Mouse (Mus musculus): Measurements from ENCODE around the gene Gemin6. TPM values are rescaled to one million over a fixed set of nuclear protein-coding genes. Genes with fewer than 3 reads are reported as not detected.
"Not testable (repeated sequence)": the region's sequence is repeated elsewhere in the genome, so short reads cannot be mapped to it uniquely, and the experiment has no call there.

Gemin6 gene
- polyA plus RNA-seq (2015; fragmentation: Nextera tagmentation; extraction: Ambion mirVana) = 26.3 and 26.8 TPM in 2 replicates

DNA sequence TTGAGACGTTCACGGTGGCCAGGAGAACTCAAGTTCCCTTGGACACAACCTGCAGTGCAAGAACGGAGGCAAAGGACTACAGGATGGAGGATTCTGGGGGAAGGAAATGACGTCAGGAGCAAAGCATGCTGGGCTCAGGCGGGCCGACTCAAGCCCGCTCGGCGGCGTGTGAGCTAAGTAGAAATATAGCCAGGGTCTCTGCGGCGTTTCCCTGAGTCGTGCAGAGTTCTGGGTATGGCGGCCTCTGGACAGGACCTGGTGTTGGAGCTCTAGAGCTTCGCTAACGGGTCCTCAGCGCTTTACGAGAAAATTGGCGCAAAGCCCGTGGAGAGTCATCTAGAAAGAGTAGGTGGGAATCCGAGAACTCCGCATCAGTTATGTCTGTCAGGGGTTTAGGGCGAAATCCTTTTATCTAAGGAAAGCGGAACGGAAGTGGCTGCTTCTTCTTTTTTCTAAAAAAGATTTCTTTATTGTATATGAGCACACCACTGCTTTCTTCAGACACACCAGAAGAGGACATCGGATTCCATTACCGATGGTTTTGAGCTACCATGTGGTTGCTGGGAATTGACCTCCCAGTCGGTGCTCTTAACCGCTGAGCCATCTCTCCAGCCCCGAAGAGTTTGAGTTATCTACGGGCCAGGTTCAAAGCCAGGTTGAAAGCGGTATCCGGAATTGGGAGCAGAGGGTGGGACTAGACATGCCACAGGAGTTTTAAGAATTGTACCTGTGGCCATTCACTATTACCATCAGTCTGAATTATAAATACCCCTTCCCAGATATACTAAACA, at the start of gene Gemin6:
TSS of gene Gemin6 (plus strand) at position 116 of the 791 bp plus-strand sequence.
- Histone ChIP-seq H3K4me2 (ENCODE audit: low read depth, low read length) (peak within 1 kb of the TSS; percentile 84), H3K27ac (ENCODE audit: low read length) (peak within 1 kb of the TSS; percentile 87), H3K9ac (ENCODE audit: low read length) (peak within 1 kb of the TSS; percentile 81), H3K27me3 (ENCODE audit: control insufficient read depth, insufficient read depth, low read length) (no peaks in the 10 kb centered on the region), H3K4me1 (ENCODE audit: control insufficient read depth, insufficient read depth, low read length) (peaks cover 10% of the 10 kb centered on the region), H3K9me3 (replicated peaks; ENCODE audit: control insufficient read depth, low read length) (no peaks in the 10 kb centered on the region), H3K4me3 (ENCODE audit: low read length) (peak within 1 kb of the TSS; percentile 70), H3K36me3 (ENCODE audit: control insufficient read depth, insufficient read depth) (no peaks in the 10 kb centered on the region)
- ATAC-seq (replicated peaks; ENCODE audit: extremely low read depth, insufficient read depth, low FRiP score) = peak; percentile 95
- WGBS = under 1% methylated on average over 33 of the region's 33 CpGs

DNA sequence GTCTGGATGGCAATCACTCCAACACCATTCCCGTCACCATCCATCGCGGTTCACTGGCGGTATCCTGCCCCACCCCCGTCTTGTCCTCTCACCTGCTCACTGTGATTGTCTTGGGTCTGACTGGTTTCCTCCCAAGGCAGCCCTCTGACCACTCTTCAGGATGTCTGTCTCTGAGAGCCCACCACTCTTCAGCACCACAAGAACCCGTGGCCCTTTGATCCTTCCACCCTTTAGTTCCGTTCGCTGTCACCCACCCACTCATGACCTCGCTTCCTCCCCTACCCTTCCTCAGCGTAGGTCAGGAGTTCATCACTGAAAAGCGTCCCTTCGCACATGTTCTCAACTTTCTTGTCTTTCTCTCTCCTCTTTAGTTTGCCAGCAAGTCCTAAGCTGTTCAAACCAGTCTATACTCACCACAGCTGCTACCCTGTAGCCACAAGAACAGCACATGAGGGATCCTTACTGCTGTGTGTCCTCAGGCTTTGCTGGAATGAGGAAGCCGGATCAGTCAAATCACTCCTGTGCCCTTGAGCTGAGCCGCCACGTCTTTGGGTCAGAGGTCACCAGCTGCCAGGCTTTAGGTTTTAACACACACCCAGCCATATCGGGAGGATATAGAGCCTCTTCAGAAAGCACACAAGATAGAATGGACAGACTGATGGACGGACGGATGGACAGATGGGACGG, 49.4 kb upstream of the Gemin6 start:
- no peak overlapping the region for H3K9ac ChIP-seq (ENCODE audit: low read length)
- H3K27ac ChIP-seq (ENCODE audit: low read length) = no peak overlapping the region
- ATAC-seq (replicated peaks; ENCODE audit: extremely low read depth, insufficient read depth, low FRiP score) = no peak; the same call in 1 of the 2 replicates
- no peaks in the 10 kb centered on the region for H3K9me3 ChIP-seq (replicated peaks; ENCODE audit: control insufficient read depth, low read length)
- no peak overlapping the region for H3K4me3 ChIP-seq (ENCODE audit: low read length)
- H3K27me3 ChIP-seq (ENCODE audit: control insufficient read depth, insufficient read depth, low read length) = no peaks in the 10 kb centered on the region
- H3K4me1 ChIP-seq (ENCODE audit: control insufficient read depth, insufficient read depth, low read length) = no peaks in the 10 kb centered on the region
- H3K36me3 ChIP-seq (ENCODE audit: control insufficient read depth, insufficient read depth) = no peaks in the 10 kb centered on the region
- 56% methylated on average over 19 of the region's 19 CpGs for WGBS
- H3K4me2 ChIP-seq (ENCODE audit: low read depth, low read length) = no peak overlapping the region

DNA sequence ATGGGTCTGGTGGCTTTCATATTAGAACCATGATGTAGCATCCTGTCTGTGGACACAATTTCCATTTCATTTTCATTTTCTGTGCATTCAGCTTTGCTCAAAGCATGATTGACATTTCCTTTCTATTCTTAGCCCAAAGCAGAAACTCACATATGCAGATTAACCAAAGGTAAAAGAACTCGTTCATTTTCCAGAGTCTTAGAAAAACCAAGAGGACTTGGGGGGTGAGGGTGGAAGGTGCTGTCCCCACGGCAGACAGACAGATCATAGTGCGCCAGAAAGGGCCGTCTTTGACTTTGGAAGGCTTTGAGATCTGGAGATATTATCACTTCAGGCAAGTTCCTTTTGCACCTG, 48.9 kb upstream of the Gemin6 start:
- H3K9me3 ChIP-seq (replicated peaks; ENCODE audit: control insufficient read depth, low read length) = no peaks in the 10 kb centered on the region
- H3K4me3 ChIP-seq (ENCODE audit: low read length) = no peak overlapping the region
- H3K36me3 ChIP-seq (ENCODE audit: control insufficient read depth, insufficient read depth) = no peaks in the 10 kb centered on the region
- ATAC-seq (replicated peaks; ENCODE audit: extremely low read depth, insufficient read depth, low FRiP score) = no peak
- H3K4me2 ChIP-seq (ENCODE audit: low read depth, low read length) = no peak overlapping the region
- WGBS = 76% methylated on average over 4 of the region's 4 CpGs
- no peak overlapping the region for H3K9ac ChIP-seq (ENCODE audit: low read length)
- no peaks in the 10 kb centered on the region for H3K4me1 ChIP-seq (ENCODE audit: control insufficient read depth, insufficient read depth, low read length)
- H3K27me3 ChIP-seq (ENCODE audit: control insufficient read depth, insufficient read depth, low read length) = no peaks in the 10 kb centered on the region
- H3K27ac ChIP-seq (ENCODE audit: low read length) = no peak overlapping the region

DNA sequence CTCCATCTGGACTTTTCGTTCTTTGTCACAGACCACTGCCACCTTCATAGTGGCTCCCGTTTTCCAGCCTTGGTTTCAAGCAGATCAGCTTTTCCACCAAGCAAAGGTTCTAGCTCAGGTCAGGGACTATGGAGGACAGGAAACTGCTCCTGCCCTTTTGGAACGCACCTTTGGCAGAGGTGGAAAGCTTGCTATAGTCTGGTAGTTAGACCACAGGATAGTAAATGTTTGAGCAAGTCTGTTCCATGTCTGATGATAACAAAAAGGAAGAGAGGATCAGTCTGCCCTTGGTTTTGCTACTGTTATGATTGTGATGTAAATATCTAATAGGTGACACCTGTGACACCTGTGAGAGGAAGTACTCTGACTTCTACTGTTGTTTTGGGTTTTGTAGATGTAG, 48.3 kb upstream of the Gemin6 start:
- Histone ChIP-seq H3K27me3 (ENCODE audit: control insufficient read depth, insufficient read depth, low read length) (no peaks in the 10 kb centered on the region), H3K36me3 (ENCODE audit: control insufficient read depth, insufficient read depth) (no peaks in the 10 kb centered on the region), H3K4me2 (ENCODE audit: low read depth, low read length) (no peak overlapping the region), H3K4me3 (ENCODE audit: low read length) (no peak overlapping the region), H3K9me3 (replicated peaks; ENCODE audit: control insufficient read depth, low read length) (no peaks in the 10 kb centered on the region), H3K9ac (ENCODE audit: low read length) (no peak overlapping the region), H3K27ac (ENCODE audit: low read length) (no peak overlapping the region), H3K4me1 (ENCODE audit: control insufficient read depth, insufficient read depth, low read length) (no peaks in the 10 kb centered on the region)
- ATAC-seq (replicated peaks; ENCODE audit: extremely low read depth, insufficient read depth, low FRiP score) = no peak
- WGBS = 86% methylated on average over 3 of the region's 3 CpGs

DNA sequence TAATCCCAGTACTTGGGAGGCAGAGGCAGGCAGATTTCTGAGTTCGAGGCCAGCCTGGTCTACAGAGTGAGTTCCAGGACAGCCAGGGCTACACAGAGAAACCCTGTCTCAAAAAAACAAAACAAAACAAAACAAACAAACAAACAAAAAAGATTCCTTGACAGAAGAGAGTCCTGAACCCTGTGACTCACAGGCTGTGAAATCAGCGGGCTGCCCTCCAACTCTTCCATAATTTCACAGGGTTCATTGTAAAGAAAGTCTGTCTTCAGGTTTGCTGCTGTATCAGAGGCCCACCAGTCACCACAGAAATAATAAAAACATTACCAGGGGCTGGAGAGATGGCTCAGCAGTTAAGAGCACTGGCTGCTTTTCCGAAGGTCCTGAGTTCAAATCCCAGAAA, 45.4 kb upstream of the Gemin6 start:
- H3K27me3 ChIP-seq (ENCODE audit: control insufficient read depth, insufficient read depth, low read length); H3K4me2 ChIP-seq (ENCODE audit: low read depth, low read length); H3K9me3 ChIP-seq (replicated peaks; ENCODE audit: control insufficient read depth, low read length); H3K9ac ChIP-seq (ENCODE audit: low read length); ATAC-seq (replicated peaks; ENCODE audit: extremely low read depth, insufficient read depth, low FRiP score); H3K4me3 ChIP-seq (ENCODE audit: low read length); H3K27ac ChIP-seq (ENCODE audit: low read length); H3K36me3 ChIP-seq (ENCODE audit: control insufficient read depth, insufficient read depth); H3K4me1 ChIP-seq (ENCODE audit: control insufficient read depth, insufficient read depth, low read length): not testable (repeated sequence)
- 97% methylated on average over 3 of the region's 3 CpGs for WGBS

DNA sequence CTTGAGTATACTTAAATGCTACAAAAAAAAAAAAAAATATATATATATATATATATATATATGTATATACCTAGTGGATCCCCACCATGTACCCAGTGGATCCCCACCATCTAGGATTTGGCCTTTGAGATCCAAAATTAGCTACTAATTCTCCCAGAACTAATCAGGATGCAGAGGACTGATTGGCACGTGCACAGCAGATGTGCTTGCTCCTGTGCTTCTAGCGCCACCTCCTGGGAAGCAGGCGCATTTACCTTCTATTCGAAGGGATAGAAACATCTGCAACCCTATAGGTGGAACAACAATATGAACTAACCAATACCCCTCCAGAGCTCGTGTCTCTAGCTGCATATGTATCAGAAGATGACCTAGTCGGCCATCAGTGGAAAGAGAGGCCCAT, 44.3 kb upstream of the Gemin6 start:
- H3K4me3 ChIP-seq (ENCODE audit: low read length) = no peak overlapping the region
- H3K36me3 ChIP-seq (ENCODE audit: control insufficient read depth, insufficient read depth) = no peaks in the 10 kb centered on the region
- H3K27me3 ChIP-seq (ENCODE audit: control insufficient read depth, insufficient read depth, low read length) = no peaks in the 10 kb centered on the region
- H3K9me3 ChIP-seq (replicated peaks; ENCODE audit: control insufficient read depth, low read length) = no peaks in the 10 kb centered on the region
- no peak overlapping the region for H3K27ac ChIP-seq (ENCODE audit: low read length)
- H3K4me1 ChIP-seq (ENCODE audit: control insufficient read depth, insufficient read depth, low read length) = no peaks in the 10 kb centered on the region
- ATAC-seq (replicated peaks; ENCODE audit: extremely low read depth, insufficient read depth, low FRiP score) = 0 out of 2 replicates have a peak, but pooled peaks have one; percentile 61
- 1% methylated on average over 6 of the region's 6 CpGs for WGBS
- no peak overlapping the region for H3K9ac ChIP-seq (ENCODE audit: low read length)
- no peak overlapping the region for H3K4me2 ChIP-seq (ENCODE audit: low read depth, low read length)

DNA sequence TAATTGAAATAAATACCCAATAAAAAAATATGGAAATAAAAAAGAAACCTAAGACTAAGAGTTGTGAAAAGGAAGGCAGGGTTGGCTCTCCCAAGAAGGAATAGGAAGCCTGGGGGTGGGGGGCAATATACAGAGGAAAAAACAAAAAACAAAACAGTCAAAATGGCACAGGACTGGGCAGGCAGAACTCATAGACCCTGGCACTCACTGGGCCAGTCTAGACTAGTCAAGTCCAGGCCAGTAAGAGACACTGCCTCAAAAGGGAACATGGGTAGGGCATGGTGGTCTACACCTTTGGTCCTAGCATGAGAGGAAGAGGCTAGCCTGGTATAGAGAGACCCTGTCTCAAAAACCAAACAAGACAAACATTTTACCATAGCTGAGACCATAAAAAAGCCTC, 43.8 kb upstream of the Gemin6 start:
- H3K4me2 ChIP-seq (ENCODE audit: low read depth, low read length) = no peak overlapping the region
- no peaks in the 10 kb centered on the region for H3K4me1 ChIP-seq (ENCODE audit: control insufficient read depth, insufficient read depth, low read length)
- no peaks in the 10 kb centered on the region for H3K36me3 ChIP-seq (ENCODE audit: control insufficient read depth, insufficient read depth)
- no peak for ATAC-seq (replicated peaks; ENCODE audit: extremely low read depth, insufficient read depth, low FRiP score)
- no peak overlapping the region for H3K9ac ChIP-seq (ENCODE audit: low read length)
- H3K27ac ChIP-seq (ENCODE audit: low read length) = no peak overlapping the region
- H3K9me3 ChIP-seq (replicated peaks; ENCODE audit: control insufficient read depth, low read length) = no peaks in the 10 kb centered on the region
- H3K27me3 ChIP-seq (ENCODE audit: control insufficient read depth, insufficient read depth, low read length) = no peaks in the 10 kb centered on the region
- H3K4me3 ChIP-seq (ENCODE audit: low read length) = no peak overlapping the region

DNA sequence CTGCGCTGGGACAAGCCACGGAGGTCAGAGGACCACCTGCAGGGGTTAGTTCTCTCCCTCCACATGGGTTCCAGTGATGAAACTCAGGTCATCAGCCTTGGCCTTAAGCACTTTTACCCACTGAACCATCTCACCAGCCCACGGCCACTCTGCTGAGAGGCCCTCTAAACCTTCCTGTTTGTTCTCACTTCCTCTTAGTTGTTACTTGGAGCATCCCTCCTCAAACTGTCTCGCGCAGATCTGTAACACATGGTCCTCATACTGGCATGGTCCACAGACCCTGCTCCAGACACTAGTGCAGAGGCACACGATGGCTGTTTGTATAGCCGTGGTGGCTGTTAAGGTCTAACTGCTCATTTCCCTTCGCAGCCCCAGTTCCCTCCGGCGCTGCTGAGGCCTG, 40.6 kb upstream of the Gemin6 start:
- Histone ChIP-seq H3K27ac (ENCODE audit: low read length) (no peak overlapping the region), H3K9me3 (replicated peaks; ENCODE audit: control insufficient read depth, low read length) (no peaks in the 10 kb centered on the region), H3K4me3 (ENCODE audit: low read length) (no peak overlapping the region), H3K27me3 (ENCODE audit: control insufficient read depth, insufficient read depth, low read length) (no peaks in the 10 kb centered on the region), H3K36me3 (ENCODE audit: control insufficient read depth, insufficient read depth) (no peaks in the 10 kb centered on the region), H3K9ac (ENCODE audit: low read length) (no peak overlapping the region), H3K4me2 (ENCODE audit: low read depth, low read length) (no peak overlapping the region), H3K4me1 (ENCODE audit: control insufficient read depth, insufficient read depth, low read length) (no peaks in the 10 kb centered on the region)
- ATAC-seq (replicated peaks; ENCODE audit: extremely low read depth, insufficient read depth, low FRiP score) = no peak
- WGBS = 76% methylated on average over 10 of the region's 10 CpGs

DNA sequence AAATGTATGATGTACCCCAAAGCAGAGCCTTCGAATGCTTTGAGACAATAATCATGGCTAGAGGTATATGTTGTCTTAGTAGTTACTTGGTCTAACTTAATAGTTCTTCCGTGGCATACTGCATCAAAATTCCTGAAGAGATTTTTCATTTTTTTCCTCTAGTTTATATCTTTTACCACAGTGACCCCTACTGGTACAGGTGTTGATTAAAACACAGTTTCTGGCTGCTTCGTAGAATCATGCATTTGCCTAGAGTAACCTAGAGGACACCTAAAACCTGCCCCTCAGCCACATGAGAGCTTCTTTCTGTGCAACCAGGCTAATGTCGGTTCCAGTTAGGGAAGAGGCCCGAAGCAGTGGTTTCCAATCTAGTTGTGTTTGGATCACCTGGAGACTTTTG, 31.2 kb upstream of the Gemin6 start:
- Histone ChIP-seq H3K9ac (ENCODE audit: low read length) (no peak overlapping the region), H3K27ac (ENCODE audit: low read length) (no peak overlapping the region), H3K9me3 (replicated peaks; ENCODE audit: control insufficient read depth, low read length) (no peaks in the 10 kb centered on the region), H3K36me3 (ENCODE audit: control insufficient read depth, insufficient read depth) (peaks cover 12% of the 10 kb centered on the region; the same call in 1 of the 2 replicates), H3K27me3 (ENCODE audit: control insufficient read depth, insufficient read depth, low read length) (no peaks in the 10 kb centered on the region), H3K4me2 (ENCODE audit: low read depth, low read length) (no peak overlapping the region), H3K4me1 (ENCODE audit: control insufficient read depth, insufficient read depth, low read length) (no peaks in the 10 kb centered on the region), H3K4me3 (ENCODE audit: low read length) (no peak overlapping the region)
- ATAC-seq (replicated peaks; ENCODE audit: extremely low read depth, insufficient read depth, low FRiP score) = no peak
- 60% methylated on average over 5 of the region's 5 CpGs for WGBS
